Mouse (Mus musculus) right cerebral cortex, adult 18-20 months (tissue): ENCODE results near the gene Cnmd.

Experiments used
- DNase-seq: peaks from one replicate; pipeline ENCODE4 v3.0.0; 2022; ENCODE audit warnings: mixed read lengths

Gene Cnmd

GRCm38 (mm10) chr14:79642063-79642462 lies 19.9 kb downstream of the Cnmd start:
- DNase-seq = no peak

GRCm38 (mm10) chr14:79636814-79637213 lies 25.2 kb downstream of the Cnmd start:
- DNase-seq = no peak

GRCm38 (mm10) chr14:79633196-79633595 lies 28.8 kb downstream of the Cnmd start:
- DNase-seq = no peak

DNA sequence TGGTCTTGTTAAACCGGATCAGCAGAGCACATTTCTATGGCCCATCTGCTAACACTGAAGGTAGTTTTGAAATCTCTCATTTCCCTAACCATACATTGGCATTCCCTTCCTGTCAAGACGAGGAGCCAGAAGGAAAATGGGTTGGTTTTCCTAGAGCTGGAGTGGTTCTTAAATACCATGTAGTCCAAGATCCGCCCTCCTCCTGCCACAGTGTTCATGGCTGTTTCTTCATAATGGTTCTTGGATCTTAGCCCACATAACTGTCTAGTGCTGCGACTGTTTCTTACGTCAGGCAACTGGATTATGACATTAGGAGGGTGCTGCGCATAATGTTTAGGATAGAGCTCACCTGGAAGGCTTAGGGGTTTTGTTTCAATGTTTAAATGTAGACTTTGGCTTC lies 29.6 kb downstream of the Cnmd start:
- no peak for DNase-seq

- DNase-seq = no peak
These were observed 40.8 kb downstream of the Cnmd start for GRCm38 (mm10) chr14:79621143-79621542.

DNA sequence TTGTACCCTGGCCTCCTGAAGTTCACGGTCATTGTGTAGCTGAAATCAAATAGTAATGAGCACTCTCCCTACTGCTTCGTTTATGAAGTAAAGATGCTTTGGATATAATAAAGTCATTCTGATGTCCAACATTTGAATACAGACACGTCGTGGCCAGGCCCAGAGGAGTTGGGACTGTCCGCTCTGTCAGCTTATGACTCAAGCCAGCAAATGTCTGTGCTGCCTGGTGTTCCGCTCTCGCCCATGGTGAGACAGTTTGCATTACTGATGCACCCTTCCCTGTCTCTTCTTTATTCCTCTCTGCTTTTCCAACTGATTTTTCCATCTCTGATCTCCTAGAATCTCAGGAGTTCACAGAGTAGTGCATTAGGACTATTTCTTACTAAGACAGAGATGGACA lies 42.2 kb downstream of the Cnmd start:
- DNase-seq = no peak

DNA sequence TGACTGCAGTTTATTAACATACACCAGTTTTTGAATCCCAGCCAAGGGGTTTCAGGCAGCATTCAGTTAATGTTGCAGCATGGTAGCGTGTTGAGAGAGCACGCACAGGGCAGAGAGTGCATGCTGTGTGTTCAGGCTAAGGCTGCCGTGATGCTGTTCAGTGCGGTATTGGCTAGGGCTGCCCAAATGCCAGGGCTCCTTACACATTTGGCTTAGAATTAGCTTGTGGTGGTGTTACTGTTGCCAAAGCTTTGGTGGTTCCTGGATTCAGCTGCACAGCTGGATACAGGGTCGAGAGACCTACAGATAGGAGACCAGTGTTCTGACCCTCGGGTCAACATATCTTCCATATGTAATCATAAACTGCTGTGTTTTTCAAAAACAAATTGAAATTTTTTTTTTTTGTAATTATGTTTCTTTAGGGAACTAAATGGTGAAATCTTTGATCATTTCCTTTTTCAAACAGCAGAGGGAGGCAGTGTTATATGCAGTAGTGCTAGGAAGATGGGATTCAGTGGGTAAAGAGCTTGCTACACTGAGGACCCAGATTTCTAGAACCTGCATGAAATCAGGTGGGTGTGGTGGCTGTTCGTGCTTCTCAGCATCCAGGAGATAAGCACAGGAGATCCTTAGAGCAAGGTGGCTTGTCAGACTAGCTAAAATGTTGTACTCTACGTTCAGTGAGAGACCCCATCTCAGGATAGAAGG lies 44.7 kb downstream of the Cnmd start:
- peak; percentile 30 for DNase-seq

GRCm38 (mm10) chr14:79608286-79608685 lies 53.7 kb downstream of the Cnmd start:
- no peak for DNase-seq

GRCm38 (mm10) chr14:79607352-79607751 lies 54.6 kb downstream of the Cnmd start:
- no peak for DNase-seq

DNA sequence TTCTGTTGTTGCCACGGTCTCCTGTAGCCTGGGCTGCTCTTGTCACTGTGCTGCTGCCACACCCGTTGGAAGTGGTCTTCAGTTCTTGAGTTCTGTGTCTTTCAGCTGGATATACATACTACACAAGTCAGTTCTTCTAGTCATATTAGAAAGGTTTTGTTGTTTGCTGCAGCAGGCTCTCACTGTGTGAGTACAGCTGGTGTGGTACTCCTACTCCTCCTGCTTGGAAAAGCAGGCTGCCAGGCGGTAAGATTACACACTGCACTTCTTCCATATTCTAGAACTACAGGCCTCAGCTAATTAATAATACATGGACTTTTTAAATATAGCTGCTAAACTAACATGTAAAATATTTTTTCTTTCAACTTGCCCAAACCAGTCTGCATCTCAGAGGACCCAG lies 55.1 kb downstream of the Cnmd start:
- DNase-seq = peak; percentile 22

DNA sequence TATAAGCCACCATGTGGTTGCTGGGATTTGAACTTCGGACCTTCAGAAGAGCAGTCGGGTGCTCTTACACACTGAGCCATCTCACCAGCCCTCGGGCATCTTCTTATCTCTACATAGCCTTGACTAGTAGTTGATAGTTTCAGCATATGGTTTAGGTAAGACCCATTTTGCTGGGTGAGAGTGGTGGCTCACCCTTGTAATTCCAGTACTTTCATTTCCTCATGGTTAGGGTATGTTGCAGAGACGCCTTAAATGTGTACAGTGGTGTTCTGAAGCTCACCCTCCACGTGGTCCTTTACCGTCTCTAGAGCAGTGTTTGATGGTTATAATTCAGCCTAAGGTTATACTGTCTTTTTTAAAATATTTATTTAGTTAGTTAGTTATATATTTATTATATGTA lies 55.6 kb downstream of the Cnmd start:
- no peak for DNase-seq

GRCm38 (mm10) chr14:79605881-79606280 lies 56.1 kb downstream of the Cnmd start:
- no peak for DNase-seq

GRCm38 (mm10) chr14:79596602-79597001 lies 65.4 kb downstream of the Cnmd start:
- DNase-seq = no peak

DNA sequence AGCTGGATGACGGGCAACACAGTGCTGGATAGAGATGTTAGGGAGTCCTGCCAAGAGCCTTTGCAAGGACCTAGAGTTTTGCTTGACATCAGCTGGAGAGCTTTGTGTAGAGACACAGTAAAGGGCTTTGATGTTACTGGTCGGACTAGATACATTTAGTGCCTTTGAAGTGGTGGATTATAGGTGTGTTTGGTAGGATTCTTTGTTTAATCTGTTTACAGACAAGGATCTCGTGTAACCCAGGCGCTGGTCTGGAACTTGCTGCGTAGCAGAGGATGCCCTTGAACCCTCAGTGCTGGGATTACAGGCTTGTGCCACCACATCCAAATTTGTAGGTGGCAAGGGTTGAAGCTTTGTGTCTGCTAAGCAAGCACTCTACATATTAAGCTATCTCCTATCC lies 67.9 kb downstream of the Cnmd start:
- no peak for DNase-seq

GRCm38 (mm10) chr14:79591611-79592010 lies 70.4 kb downstream of the Cnmd start:
- DNase-seq = no peak

DNA sequence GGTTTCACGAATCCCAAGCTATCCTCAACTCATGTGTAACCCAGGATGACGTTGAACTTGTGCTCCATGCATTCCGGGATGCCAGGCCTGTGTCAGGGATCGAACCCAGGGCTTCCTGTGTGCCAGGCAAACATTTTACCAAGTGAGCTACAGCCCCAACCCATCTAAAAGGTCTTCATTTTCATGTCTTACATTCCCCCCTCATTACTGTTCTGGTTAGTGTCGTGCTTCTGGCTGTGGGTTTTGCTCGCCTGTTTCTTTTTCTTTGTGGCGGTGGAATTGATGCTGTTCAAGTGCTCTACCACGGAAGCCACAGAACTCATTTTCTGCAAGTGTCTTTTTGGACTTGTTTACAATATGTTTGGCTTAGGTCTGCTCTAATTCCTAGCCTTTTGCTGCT lies 71.1 kb downstream of the Cnmd start:
- no peak for DNase-seq

- DNase-seq = no peak
These were observed 72.6 kb downstream of the Cnmd start for GRCm38 (mm10) chr14:79589401-79589800.

- DNase-seq = no peak
These were observed 73.4 kb downstream of the Cnmd start for GRCm38 (mm10) chr14:79588534-79588951.

DNA sequence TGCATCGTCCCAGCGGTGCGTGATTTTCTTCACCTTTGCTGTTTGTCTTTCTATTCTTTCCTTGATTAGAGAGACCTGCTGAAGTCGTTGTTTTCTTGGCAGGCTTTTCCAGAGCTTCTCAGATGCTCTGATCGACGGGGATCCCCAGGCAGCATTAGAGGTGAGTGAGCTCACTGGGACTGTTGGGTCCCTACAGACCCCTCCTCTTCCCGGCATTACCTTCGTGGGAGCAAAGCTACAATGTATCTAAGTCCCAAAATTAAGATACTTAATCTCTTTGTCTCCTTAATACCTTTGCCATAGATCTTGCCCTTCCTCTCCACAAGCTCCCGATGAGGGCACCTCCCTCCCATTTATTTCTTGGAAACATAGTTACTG lies 74.1 kb downstream of the Cnmd start:
- DNase-seq = no peak
